Mouse (Mus musculus): ENCODE results near the gene Lztr1.

DNA sequence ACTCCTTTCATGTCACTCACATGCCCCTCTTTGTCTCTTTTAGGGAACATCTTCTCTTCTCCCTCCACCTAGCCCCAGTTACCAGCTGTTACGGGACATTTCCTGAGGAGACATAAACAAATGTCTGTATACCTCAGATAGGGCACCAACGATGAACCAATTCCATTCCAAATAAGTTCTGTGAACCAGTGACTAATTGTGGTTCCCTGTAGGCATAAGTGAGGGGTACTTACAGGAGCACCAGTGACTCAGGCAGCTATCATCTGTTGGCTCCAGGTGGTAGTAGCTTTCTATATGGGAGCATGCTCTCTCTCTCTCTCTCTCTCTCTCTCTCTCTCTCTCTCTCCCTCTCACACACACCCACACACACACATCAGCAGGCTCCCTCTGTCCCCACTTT lies 55.7 kb downstream of the Lztr1 start:
- TF ChIP-seq CTCF (IDR thresholded peaks at IDR 0.05) (no peak), EP300 (IDR thresholded peaks at IDR 0.05; ENCODE audit: insufficient read depth, low read depth, low read length) (no peak), POLR2A (IDR thresholded peaks at IDR 0.05; ENCODE audit: insufficient read depth, low read depth, low read length) (no peak)
